Mouse (Mus musculus) mammary gland, adult 2 months (tissue): ENCODE measurements around the gene Naa30. TPM values are rescaled to one million over a fixed set of nuclear protein-coding genes. Genes with fewer than 3 reads are reported as not detected.

ENCODE experiments used
- polyA plus RNA-seq: library from polyadenylated mRNA; depleted of rRNA; stranded (reverse); fragments of >200 nt; gene quantifications from 2 replicates; pipeline ENCODE4 v1.2.3, GENCODE M21; 2012; ENCODE audit warnings: low replicate concordance; rRNA removed

The Naa30 gene
- polyA plus RNA-seq = 5.7 and 11.9 TPM in 2 replicates

GRCm38 (mm10) chr14:49171867-49172581 is at the start of gene Naa30:
Gene Naa30, plus strand, starts transcription at chr14:49172226.

Other genes with a start within 250 kb of the Naa30 start
- gene Ap5m1, start 106.1 kb upstream of the Naa30 start, polyA plus RNA-seq = 6.4 and 15.7 TPM in 2 replicates
- gene Exoc5, start 105.6 kb upstream of the Naa30 start, polyA plus RNA-seq = 9.2 and 11.5 TPM in 2 replicates
- gene ccdc198, start 73.2 kb downstream of the Naa30 start, polyA plus RNA-seq = not detected in 2 replicates